In the genomic region with DNA sequence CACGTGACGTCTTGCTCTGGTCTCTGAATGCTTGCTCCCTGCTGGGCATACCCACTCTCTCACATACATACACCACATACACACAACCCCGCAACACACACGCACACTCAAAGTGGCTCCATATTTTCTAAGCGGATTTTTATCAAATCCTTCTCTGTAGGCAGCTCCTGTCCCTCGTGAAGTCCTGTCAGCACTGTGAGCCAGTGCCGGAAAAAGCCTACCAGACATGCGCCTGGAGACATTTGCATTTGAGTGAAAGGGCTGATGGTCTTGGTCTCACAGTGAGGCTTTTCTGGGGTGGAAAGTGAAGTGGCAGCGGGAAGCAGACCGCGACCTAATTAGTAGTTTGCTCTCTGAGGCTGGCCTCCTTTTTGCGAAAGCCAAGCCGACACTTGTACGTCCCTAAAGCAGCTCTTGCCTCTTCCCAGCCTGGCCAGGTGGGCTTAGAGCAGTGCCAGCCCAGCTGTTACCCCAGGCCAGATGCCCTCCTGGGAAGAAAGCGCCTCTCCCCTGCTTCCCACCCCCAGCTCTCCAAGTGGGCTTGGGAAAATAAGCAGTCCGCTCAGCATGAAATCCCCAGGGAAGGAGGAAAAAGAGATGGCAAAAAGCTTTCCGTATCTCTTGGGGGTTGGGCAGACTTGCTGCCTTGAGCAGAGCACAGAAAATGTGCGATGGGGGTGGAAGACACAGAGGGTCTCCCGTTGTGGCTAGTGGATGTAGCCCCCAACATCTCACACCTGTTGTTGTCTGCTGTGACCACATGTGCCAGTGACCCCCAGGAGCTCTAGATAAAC, we compare ENCODE assay signal across 9 mouse cellular contexts.
DNase-seq lines count a peak whose midpoint lies in the region; ATAC-seq lines count a peak whose summit lies in the region.
"Had no signal": no experiment of that assay in that cellular context is flagged by ENCODE, and none has a peak within 500 bp of the region (broad histone marks: within the 10 kb centered on the region; RNA-seq: fewer than 3 reads in every experiment).

No protein-coding gene starts in this region.

- peak overlapping the region; percentile 24; the same call in 1 of the 2 replicates for H3K4me3 ChIP-seq in lung, embryonic 16.5 days (ENCODE audit: low read length)
- peak overlapping the region; percentile 37 for H3K4me3 ChIP-seq in forebrain, embryonic 10.5 days
- H3K4me3 ChIP-seq in midbrain, embryonic 11.5 days (ENCODE audit: low read depth, low read length) = 0 out of 2 replicates have a peak overlapping the region, but pooled peaks have one; percentile 13

- no peak for DNase-seq in lung, postnatal 36 days
- peak; percentile 29 for DNase-seq in forebrain, embryonic 10.5 days (ENCODE audit: extremely low spot score, low spot score)
- peak; percentile 3 to 7 for DNase-seq in heart, postnatal 14 days
- peak; percentile 19 for DNase-seq in left cerebral cortex, adult 11 months (ENCODE audit: low spot score)
- DNase-seq in midbrain, embryonic 11.5 days (ENCODE audit: low spot score, missing footprints) = peak; percentile 91
- peak; percentile 1 for DNase-seq in yolk sac, embryonic 10.5 days (ENCODE audit: low spot score)
- DNase-seq in urinary bladder, postnatal 36 days (ENCODE audit: low spot score in 2 of 2) = no peak

- 21% methylated on average over 19 of the region's 19 CpGs for WGBS in lung, embryonic 16.5 days
- 23% methylated on average over 19 of the region's 19 CpGs for WGBS in forebrain, embryonic 10.5 days
- WGBS in midbrain, embryonic 11.5 days = 29% methylated on average over 19 of the region's 19 CpGs

- peak; percentile 63 for ATAC-seq in lung, embryonic 16.5 days (ENCODE audit: low read depth)
- peak; percentile 79 for ATAC-seq in midbrain, embryonic 11.5 days (ENCODE audit: low FRiP score)
- ATAC-seq: Patski had no signal

- no peaks in the 10 kb centered on the region for H3K27me3 ChIP-seq in lung, embryonic 16.5 days (ENCODE audit: control insufficient read depth, insufficient read depth, low read depth, low read length)
- peaks cover 64% of the 10 kb centered on the region for H3K27me3 ChIP-seq in forebrain, embryonic 10.5 days (ENCODE audit: poor library complexity, severe bottlenecking)
- H3K27me3 ChIP-seq in midbrain, embryonic 11.5 days (ENCODE audit: control insufficient read depth, insufficient read depth, low read length) = no peaks in the 10 kb centered on the region
- H3K27me3 ChIP-seq: Patski had no signal

- H3K9me3 ChIP-seq in lung, embryonic 16.5 days (ENCODE audit: control insufficient read depth, low read length) = no peaks in the 10 kb centered on the region
- H3K9me3 ChIP-seq in forebrain, embryonic 10.5 days = no peaks in the 10 kb centered on the region
- no peaks in the 10 kb centered on the region for H3K9me3 ChIP-seq in midbrain, embryonic 11.5 days (ENCODE audit: control insufficient read depth, low read length)

- peak overlapping the region; percentile 45 for H3K4me2 ChIP-seq in lung, embryonic 16.5 days (ENCODE audit: low read depth, low read length)
- H3K4me2 ChIP-seq in midbrain, embryonic 11.5 days = peak overlapping the region; percentile 44

- H3K27ac ChIP-seq in lung, embryonic 16.5 days (ENCODE audit: low read length) = peak overlapping the region; percentile 47
- H3K27ac ChIP-seq in forebrain, embryonic 10.5 days = peak overlapping the region; percentile 83
- peak overlapping the region; percentile 72 for H3K27ac ChIP-seq in midbrain, embryonic 11.5 days (ENCODE audit: low read depth, low read length)

- peaks cover 12% of the 10 kb centered on the region for H3K4me1 ChIP-seq in lung, embryonic 16.5 days (replicated peaks; ENCODE audit: control insufficient read depth, insufficient read depth, low read length)
- H3K4me1 ChIP-seq in forebrain, embryonic 10.5 days = peaks cover 26% of the 10 kb centered on the region
- peaks cover 10% of the 10 kb centered on the region for H3K4me1 ChIP-seq in midbrain, embryonic 11.5 days (ENCODE audit: control insufficient read depth, insufficient read depth, low read length)

- intact Hi-C loops in heart, postnatal 14 days (cut with DNase I) = no loop called here

- no peaks in the 10 kb centered on the region for H3K36me3 ChIP-seq in lung, embryonic 16.5 days (ENCODE audit: control insufficient read depth, insufficient read depth, low read length)
- no peaks in the 10 kb centered on the region for H3K36me3 ChIP-seq in forebrain, embryonic 10.5 days (replicated peaks)
- H3K36me3 ChIP-seq in midbrain, embryonic 11.5 days (ENCODE audit: control insufficient read depth, insufficient read depth, low read length) = no peaks in the 10 kb centered on the region

- H3K9ac ChIP-seq in lung, embryonic 16.5 days (ENCODE audit: low read length) = peak overlapping the region; percentile 32
- peak overlapping the region; percentile 45; the same call in 1 of the 2 replicates for H3K9ac ChIP-seq in midbrain, embryonic 11.5 days (ENCODE audit: low read length)

Comparison
In these comparisons a context has a peak if more than half of its experiments do, and no peak if none do; other contexts are left out.
1. DNase-seq: peak in forebrain, embryonic 10.5 days (single experiment), heart, postnatal 14 days (2 of 2), left cerebral cortex, adult 11 months (single experiment), midbrain, embryonic 11.5 days (single experiment) and yolk sac, embryonic 10.5 days (single experiment); none in lung, postnatal 36 days (single experiment) and urinary bladder, postnatal 36 days (0 of 2).
2. Peak in every context shown above with its lines, with median percentiles within 50 percentile points of each other: H3K27ac ChIP-seq and H3K4me3 ChIP-seq.